Mouse (Mus musculus) liver, embryonic 12.5 days (tissue): ENCODE measurements around the gene Mapk8ip3. TPM values are rescaled to one million over a fixed set of nuclear protein-coding genes. Genes with fewer than 3 reads are reported as not detected.

ENCODE experiments used
- polyA plus RNA-seq: library from polyadenylated mRNA; unstranded; fragments of >200 nt; fragmentation: Nextera tagmentation; extraction: Ambion mirVana; gene quantifications from 2 replicates; pipeline ENCODE4 v1.2.1, GENCODE M21; 2016

Mapk8ip3 gene
- polyA plus RNA-seq, 1 experiment from 2014 or later, result 15.6 TPM

Other genes with a start within 250 kb of the Mapk8ip3 start
- gene Syngr3, start 247.0 kb downstream of the Mapk8ip3 start, polyA plus RNA-seq, result 0.06 and 0.27 TPM in 2 replicates
- gene Gfer, start 240.8 kb downstream of the Mapk8ip3 start, polyA plus RNA-seq, result 51.4 and 52.5 TPM in 2 replicates
- 0.51 and 0.58 TPM in 2 replicates for gene Noxo1, start 240.7 kb downstream of the Mapk8ip3 start, polyA plus RNA-seq
- 65.4 and 71.8 TPM in 2 replicates for gene Tbl3, start 229.3 kb downstream of the Mapk8ip3 start, polyA plus RNA-seq
- 0.19 and 0.46 TPM in 2 replicates for gene Rnf151, start 218.9 kb downstream of the Mapk8ip3 start, polyA plus RNA-seq
- gene Rps2, start 218.9 kb downstream of the Mapk8ip3 start, polyA plus RNA-seq, result 1,444 and 1,454 TPM in 2 replicates
- gene Ndufb10, start 212.5 kb downstream of the Mapk8ip3 start, polyA plus RNA-seq, result 233 and 239 TPM in 2 replicates
- not detected in 2 replicates for gene Rpl3l, start 209.2 kb downstream of the Mapk8ip3 start, polyA plus RNA-seq
- 20.8 and 21.6 TPM in 2 replicates for gene Msrb1, start 200.3 kb downstream of the Mapk8ip3 start, polyA plus RNA-seq
- not detected in 2 replicates for gene Hs3st6, start 184.0 kb downstream of the Mapk8ip3 start, polyA plus RNA-seq
- gene Meiob, start 132.7 kb downstream of the Mapk8ip3 start, polyA plus RNA-seq, result 1.5 TPM in 2 replicates
- 61.1 and 64.8 TPM in 2 replicates for gene Hagh, start 96.8 kb downstream of the Mapk8ip3 start, polyA plus RNA-seq
- 34.2 and 34.6 TPM in 2 replicates for gene Fahd1, start 86.6 kb downstream of the Mapk8ip3 start, polyA plus RNA-seq
- 5.3 and 5.4 TPM in 2 replicates for gene Igfals, start 71.0 kb downstream of the Mapk8ip3 start, polyA plus RNA-seq
- 97.7 and 108 TPM in 2 replicates for gene Nubp2, start 50.6 kb downstream of the Mapk8ip3 start, polyA plus RNA-seq
- gene Spsb3, start 50.3 kb downstream of the Mapk8ip3 start, polyA plus RNA-seq, result 37.5 and 40.0 TPM in 2 replicates
- gene Eme2, start 41.9 kb downstream of the Mapk8ip3 start, polyA plus RNA-seq, result 20.3 and 21.4 TPM in 2 replicates
- gene Mrps34, start 41.9 kb downstream of the Mapk8ip3 start, polyA plus RNA-seq, result 101 and 106 TPM in 2 replicates
- gene Nme3, start 40.5 kb downstream of the Mapk8ip3 start, polyA plus RNA-seq, result 67.9 and 68.8 TPM in 2 replicates
- gene Jpt2, start 23.7 kb upstream of the Mapk8ip3 start, polyA plus RNA-seq, result 112 and 114 TPM in 2 replicates
- 8.1 and 8.2 TPM in 2 replicates for gene Cramp1l, start 78.8 kb upstream of the Mapk8ip3 start, polyA plus RNA-seq
- gene Ift140, start 79.1 kb upstream of the Mapk8ip3 start, polyA plus RNA-seq, result 78.9 and 79.3 TPM in 2 replicates
- gene Tmem204, start 146.6 kb upstream of the Mapk8ip3 start, polyA plus RNA-seq, result 6.1 and 7.2 TPM in 2 replicates
- 25.6 and 28.6 TPM in 2 replicates for gene Telo2, start 179.0 kb upstream of the Mapk8ip3 start, polyA plus RNA-seq
- not detected in 2 replicates for gene Ptx4, start 183.8 kb upstream of the Mapk8ip3 start, polyA plus RNA-seq
- gene Clcn7, start 196.4 kb upstream of the Mapk8ip3 start, polyA plus RNA-seq, result 13.7 and 14.8 TPM in 2 replicates
- gene Ccdc154, start 225.5 kb upstream of the Mapk8ip3 start, polyA plus RNA-seq, result not detected in 2 replicates
- not detected in 2 replicates for gene Gm38655, start 238.5 kb upstream of the Mapk8ip3 start, polyA plus RNA-seq
- 28.8 and 32.1 TPM in 2 replicates for gene BC003965, start 247.6 kb upstream of the Mapk8ip3 start, polyA plus RNA-seq